Mouse (Mus musculus) midbrain, embryonic 16.5 days (tissue): ENCODE results near the gene Hdhd5. TPM values are rescaled to one million over a fixed set of nuclear protein-coding genes. Genes with fewer than 3 reads are reported as not detected.

ENCODE experiments used
- ATAC-seq: fragments of 200-750 bp; cut with Nextera tagmentation; 2 replicates; pipeline ENCODE4 v1.8.0; 2017; ENCODE audit warnings: moderate TSS enrichment
- H3K27ac ChIP-seq: fragments of 300-500 bp; sonication (generic); 2 replicates; pipeline ENCODE4 v1.5.1; 2014; ENCODE audit warnings: mild to moderate bottlenecking, low read length, mixed read lengths
- H3K27me3 ChIP-seq: fragments of 300-500 bp; sonication (generic); 2 replicates; pipeline ENCODE4 v1.6.1; 2014; ENCODE audit warnings: low read depth, low read length, mixed read lengths; ENCODE audit not compliant: control insufficient read depth, insufficient read depth
- H3K36me3 ChIP-seq: fragments of 300-500 bp; sonication (generic); 2 replicates; pipeline ENCODE4 v1.6.1; 2014; ENCODE audit warnings: mild to moderate bottlenecking, low read length, moderate library complexity, mixed read lengths; ENCODE audit not compliant: control insufficient read depth, insufficient read depth
- H3K4me1 ChIP-seq: fragments of 300-500 bp; sonication (generic); 2 replicates; pipeline ENCODE4 v1.6.1; 2014; ENCODE audit warnings: mild to moderate bottlenecking, low read length, mixed read lengths; ENCODE audit not compliant: control insufficient read depth, insufficient read depth
- H3K4me2 ChIP-seq: fragments of 300-500 bp; sonication (generic); 2 replicates; pipeline ENCODE4 v1.6.1; 2014; ENCODE audit warnings: mild to moderate bottlenecking, low read length, mixed read lengths
- H3K4me3 ChIP-seq: fragments of 300-500 bp; sonication (generic); 2 replicates; pipeline ENCODE4 v1.5.1; 2014; ENCODE audit warnings: low read depth, mild to moderate bottlenecking, low read length, moderate library complexity, mixed read lengths
- H3K9ac ChIP-seq: fragments of 300-500 bp; sonication (generic); 2 replicates; pipeline ENCODE4 v1.6.1; 2014; ENCODE audit warnings: low read depth, low read length, mixed read lengths
- H3K9me3 ChIP-seq: fragments of 300-500 bp; sonication (generic); replicated peaks from 2 replicates; pipeline ENCODE4 v1.6.1; 2014; ENCODE audit warnings: mild to moderate bottlenecking, low read length, mixed read lengths; ENCODE audit not compliant: control insufficient read depth, poor library complexity, severe bottlenecking
- WGBS: fragments of 180-500 bp; shearing (Covaris S2); extraction: QIAGEN DNeasy Blood & Tissue Kit; methylation state at CpG from one replicate; pipeline ENCODE4 v1.1.7; 2014; 5-methylcytosine and 5-hydroxymethylcytosine counted together
- polyA plus RNA-seq: library from polyadenylated mRNA; unstranded; fragments of >200 nt; fragmentation: Nextera tagmentation; extraction: Ambion mirVana; gene quantifications from 2 replicates; pipeline ENCODE4 v1.2.1, GENCODE M21; 2015

The Hdhd5 gene
- polyA plus RNA-seq, 1 experiment from 2014 or later = 15.0 TPM

DNA sequence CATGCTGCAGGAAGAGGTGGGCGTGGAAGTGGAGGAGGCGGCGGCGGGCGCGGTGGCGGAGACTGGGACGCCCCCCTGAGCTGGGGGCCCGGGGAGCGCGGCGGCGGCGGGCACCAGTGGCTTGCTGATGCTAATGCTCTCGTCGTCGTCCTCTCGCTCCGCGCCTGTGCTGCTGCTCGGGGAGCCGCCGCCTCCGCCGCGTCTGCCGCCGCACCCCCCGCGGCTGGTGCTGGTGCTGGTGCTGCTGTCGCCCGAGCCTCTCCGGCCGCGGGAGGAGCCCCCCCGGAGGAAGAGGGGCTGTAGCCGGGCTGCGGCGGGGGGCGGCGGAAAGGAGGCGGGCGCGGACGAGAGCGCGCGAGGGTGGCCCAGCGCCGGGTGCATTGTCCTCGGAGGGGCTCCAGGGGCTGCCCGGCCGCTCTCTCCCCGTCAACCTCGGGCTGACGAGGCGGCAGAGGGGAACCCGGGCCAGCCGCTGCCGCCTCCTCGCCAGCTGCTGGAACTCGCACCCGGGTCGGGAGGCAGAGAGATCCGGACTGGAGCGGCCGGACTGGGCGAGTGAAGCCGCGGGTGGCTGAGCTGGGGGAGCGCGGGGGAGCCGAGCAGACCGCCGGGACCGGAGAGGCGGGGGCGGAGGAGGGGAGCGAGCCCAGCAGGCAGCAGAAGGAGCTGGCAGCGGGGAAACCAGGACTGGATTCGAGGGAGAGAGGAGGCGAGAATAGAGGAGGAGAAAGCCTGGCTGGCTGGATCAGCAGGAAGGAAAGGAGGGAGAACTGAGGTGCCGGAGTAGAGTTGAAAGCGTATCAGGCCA is 37.5 kb downstream of the Hdhd5 start, which contains the start of gene Tmem121b:
Gene Tmem121b (minus strand): TSS at position 434 of the 808 bp plus-strand sequence.
- H3K9ac ChIP-seq = peak within 1 kb of the TSS; percentile 80
- no peaks in the 10 kb centered on the region for H3K36me3 ChIP-seq
- peaks cover 34% of the 10 kb centered on the region for H3K4me1 ChIP-seq
- ATAC-seq = peak; percentile 84
- WGBS = under 1% methylated on average over 61 of the region's 84 CpGs
- H3K9me3 ChIP-seq = no peaks in the 10 kb centered on the region
- peak within 1 kb of the TSS; percentile 77 for H3K4me2 ChIP-seq
- no peaks in the 10 kb centered on the region for H3K27me3 ChIP-seq
- H3K27ac ChIP-seq = peak within 1 kb of the TSS; percentile 96
- peak within 1 kb of the TSS; percentile 68 for H3K4me3 ChIP-seq

DNA sequence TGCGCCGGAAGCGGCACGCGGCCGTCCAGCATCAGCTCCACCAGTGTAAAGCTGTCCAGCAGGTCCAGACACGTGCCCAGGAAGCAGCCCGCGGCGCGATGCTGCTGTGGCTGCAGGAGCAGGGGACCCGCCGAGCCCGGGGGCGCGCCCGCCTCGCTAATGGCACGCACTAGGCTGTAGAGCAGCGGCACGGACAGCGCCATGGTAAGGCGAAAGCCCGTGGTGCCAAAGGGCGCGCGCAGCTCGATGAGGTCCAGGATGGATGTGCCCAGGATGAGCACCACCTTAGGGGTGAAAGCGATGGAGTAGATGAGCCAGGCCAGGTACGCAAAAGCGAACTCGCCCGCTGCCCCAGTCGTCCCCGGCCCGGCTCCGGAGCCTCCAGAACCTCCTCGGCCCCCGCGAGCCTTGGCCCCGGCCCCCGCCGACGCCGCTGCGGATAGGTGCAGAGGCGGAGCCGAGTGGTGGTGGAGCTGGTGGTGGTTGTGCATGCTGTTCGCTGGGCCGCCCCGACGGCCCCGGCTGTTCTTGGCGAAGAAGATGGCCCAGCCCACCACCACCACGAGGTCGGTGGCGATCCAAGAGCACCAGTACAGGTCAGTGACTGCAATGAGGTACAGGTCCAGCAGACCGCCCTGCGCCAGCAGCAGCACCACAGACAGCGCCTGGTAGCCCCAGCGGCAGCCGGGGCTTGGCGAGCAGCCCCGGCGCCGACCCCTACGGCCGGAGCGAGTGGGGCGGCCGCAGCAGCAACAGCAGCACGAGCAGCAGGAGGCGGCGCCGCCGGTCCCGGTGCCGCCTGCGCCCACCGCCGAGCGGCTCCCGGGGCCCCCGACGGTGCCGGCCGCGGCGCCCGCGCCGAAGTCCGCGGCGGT is 38.4 kb downstream of the Hdhd5 start:
- peaks cover 34% of the 10 kb centered on the region for H3K4me1 ChIP-seq
- 1% methylated on average over 94 of the region's 95 CpGs for WGBS
- peak; percentile 25 for ATAC-seq

DNA sequence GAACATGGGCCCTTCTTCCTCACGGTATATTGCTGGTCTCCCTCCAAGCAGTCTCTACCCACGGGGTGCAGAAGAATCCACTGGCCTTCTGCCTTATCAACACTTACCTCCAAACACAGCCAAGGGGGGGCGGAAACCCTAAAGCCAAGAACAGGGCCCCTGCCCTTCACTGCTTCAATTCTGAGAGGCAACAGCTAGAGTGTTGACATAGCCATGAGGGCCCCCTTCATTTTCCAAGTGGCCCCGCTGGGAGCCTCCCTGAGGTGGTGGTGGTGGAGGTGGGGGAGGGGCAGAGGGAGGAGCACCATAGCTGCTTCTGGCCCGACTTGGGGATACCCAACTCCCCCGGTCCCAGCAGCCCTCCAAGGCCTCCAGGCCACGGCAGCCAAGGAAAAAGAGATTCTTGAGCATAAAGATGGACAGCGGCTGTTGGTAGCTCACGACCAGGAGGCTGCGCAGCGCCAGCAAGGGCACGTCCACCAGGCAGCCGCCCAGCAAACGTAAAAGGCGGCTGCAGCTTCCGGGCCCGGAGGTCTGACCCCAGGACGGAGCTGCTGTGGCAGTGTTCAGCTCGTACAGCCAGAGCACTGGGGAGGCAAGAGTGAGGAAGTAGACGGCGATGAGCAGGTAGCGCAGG is 39.1 kb downstream of the Hdhd5 start:
- no peak overlapping the region for H3K27ac ChIP-seq

More for the DNA sequence above, 38.4 kb downstream of the Hdhd5 start:
- Histone ChIP-seq H3K27me3 (no peaks in the 10 kb centered on the region), H3K27ac (peak overlapping the region; percentile 96), H3K9me3 (no peaks in the 10 kb centered on the region), H3K4me3 (peak overlapping the region; percentile 68), H3K36me3 (no peaks in the 10 kb centered on the region), H3K9ac (peak overlapping the region; percentile 80), H3K4me2 (peak overlapping the region; percentile 77)

DNA sequence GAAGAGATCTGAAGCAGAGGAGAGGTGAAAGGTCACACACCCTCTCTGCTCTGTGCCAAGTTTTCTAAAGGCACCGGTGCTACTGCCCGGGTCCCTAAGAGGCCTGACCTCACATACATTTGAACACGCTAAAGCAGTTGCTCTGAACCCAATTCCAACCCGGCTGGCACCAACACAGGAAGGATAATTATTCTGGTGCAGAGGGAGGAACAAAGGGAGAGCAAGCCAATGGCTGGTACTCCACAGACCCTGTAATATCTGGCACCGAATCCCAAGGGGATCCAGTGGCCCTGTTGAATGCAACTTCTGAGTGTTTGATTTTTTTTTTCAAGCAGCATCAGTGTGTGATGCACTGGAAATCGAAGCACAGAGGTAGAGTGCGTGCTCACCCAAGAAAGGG is 40.1 kb downstream of the Hdhd5 start:
- 36% methylated on average over 7 of the region's 7 CpGs for WGBS
- Histone ChIP-seq H3K4me3 (peak overlapping the region; percentile 68), H3K27me3 (no peaks in the 10 kb centered on the region), H3K36me3 (no peaks in the 10 kb centered on the region), H3K9ac (peak overlapping the region; percentile 16), H3K4me1 (peaks cover 34% of the 10 kb centered on the region), H3K4me2 (peak overlapping the region; percentile 77), H3K27ac (no peak overlapping the region), H3K9me3 (no peaks in the 10 kb centered on the region)
- ATAC-seq = no peak

More for the DNA sequence above, 39.1 kb downstream of the Hdhd5 start:
- H3K4me2 ChIP-seq = peak overlapping the region; percentile 77
- peak overlapping the region; percentile 68 for H3K4me3 ChIP-seq
- 8% methylated on average over 22 of the region's 22 CpGs for WGBS
- H3K27me3 ChIP-seq = no peaks in the 10 kb centered on the region
- H3K4me1 ChIP-seq = peaks cover 34% of the 10 kb centered on the region
- H3K9ac ChIP-seq = peak overlapping the region; percentile 80
- no peaks in the 10 kb centered on the region for H3K36me3 ChIP-seq
- no peaks in the 10 kb centered on the region for H3K9me3 ChIP-seq
- ATAC-seq = no peak

DNA sequence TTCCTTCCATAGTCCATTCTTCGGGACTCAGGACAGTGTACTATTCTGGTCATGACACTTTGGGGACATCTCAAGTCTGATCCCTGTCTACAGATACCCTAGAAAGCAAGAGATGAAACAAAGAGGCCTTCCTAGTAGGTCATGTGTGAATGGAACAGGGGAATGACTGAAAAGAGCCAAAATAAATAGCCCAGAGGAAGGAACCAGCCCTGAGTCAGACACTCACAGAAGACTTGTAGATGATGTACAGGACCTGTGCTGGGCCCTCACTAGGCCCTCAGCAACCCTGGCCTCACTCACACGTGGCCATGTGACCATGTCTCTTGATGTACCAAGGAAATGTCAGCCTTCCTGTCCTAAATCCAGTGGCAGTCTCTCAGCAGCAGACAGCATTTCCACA is 41.7 kb downstream of the Hdhd5 start:
- peaks cover 32% of the 10 kb centered on the region for H3K4me1 ChIP-seq
- ATAC-seq = no peak
- H3K36me3 ChIP-seq = no peaks in the 10 kb centered on the region
- H3K9me3 ChIP-seq = no peaks in the 10 kb centered on the region
- no peak overlapping the region for H3K9ac ChIP-seq
- H3K27ac ChIP-seq = no peak overlapping the region
- no peaks in the 10 kb centered on the region for H3K27me3 ChIP-seq
- H3K4me2 ChIP-seq = no peak overlapping the region
- 77% methylated on average over 2 of the region's 2 CpGs for WGBS
- no peak overlapping the region for H3K4me3 ChIP-seq

DNA sequence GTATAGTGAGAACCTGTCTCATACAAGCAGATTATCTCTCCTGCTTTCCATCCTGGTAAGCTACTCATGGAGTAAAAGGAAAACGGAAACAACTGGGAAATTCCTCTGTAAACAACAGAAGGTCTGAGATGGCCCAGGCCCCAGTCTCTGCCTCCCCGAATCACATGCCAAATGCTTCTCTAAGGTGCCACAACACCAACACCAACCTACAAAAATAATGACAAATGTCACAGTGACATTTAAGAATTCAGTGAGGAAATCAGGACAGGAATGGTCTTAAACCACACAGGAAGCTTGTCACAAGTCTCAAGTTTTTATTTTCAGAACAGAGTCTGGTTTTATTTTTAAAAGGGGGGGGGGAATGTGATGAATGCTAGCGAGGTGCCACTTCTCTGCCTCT is 42.5 kb downstream of the Hdhd5 start:
- H3K27ac ChIP-seq = no peak overlapping the region
- no peak overlapping the region for H3K9ac ChIP-seq
- peaks cover 30% of the 10 kb centered on the region for H3K4me1 ChIP-seq
- H3K9me3 ChIP-seq = no peaks in the 10 kb centered on the region
- WGBS = 77% methylated on average over 3 of the region's 3 CpGs
- H3K36me3 ChIP-seq = no peaks in the 10 kb centered on the region
- no peak overlapping the region for H3K4me3 ChIP-seq
- no peak overlapping the region for H3K4me2 ChIP-seq
- no peaks in the 10 kb centered on the region for H3K27me3 ChIP-seq
- ATAC-seq = no peak

DNA sequence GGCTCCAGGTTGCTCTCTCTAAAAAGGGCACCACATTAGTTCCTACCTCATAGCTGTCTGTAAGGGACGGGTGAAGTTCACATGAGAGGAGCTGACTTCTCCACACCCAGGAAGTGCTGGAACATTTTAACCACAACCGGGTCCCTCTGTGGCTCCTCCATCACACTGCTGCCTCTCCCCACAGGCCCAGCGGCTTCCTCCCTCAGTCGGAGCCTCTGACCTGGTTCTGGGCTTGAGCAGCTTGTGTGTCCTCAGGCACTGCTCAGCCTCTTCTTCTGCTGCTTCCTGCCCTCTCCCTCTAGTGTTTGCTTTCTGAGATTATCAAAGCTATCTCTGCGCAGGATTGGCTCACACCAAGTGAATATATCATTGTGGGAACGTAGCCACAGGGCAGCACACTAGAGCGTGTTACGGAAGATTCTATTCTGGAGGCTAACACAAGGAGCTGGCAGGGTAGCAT is 45.0 kb downstream of the Hdhd5 start:
- no peak for ATAC-seq
- Histone ChIP-seq H3K9me3 (no peaks in the 10 kb centered on the region), H3K27me3 (no peaks in the 10 kb centered on the region), H3K4me3 (no peak overlapping the region), H3K27ac (no peak overlapping the region), H3K4me1 (peaks cover 15% of the 10 kb centered on the region), H3K4me2 (no peak overlapping the region), H3K36me3 (no peaks in the 10 kb centered on the region), H3K9ac (no peak overlapping the region)
- WGBS = 61% methylated on average over 8 of the region's 8 CpGs

DNA sequence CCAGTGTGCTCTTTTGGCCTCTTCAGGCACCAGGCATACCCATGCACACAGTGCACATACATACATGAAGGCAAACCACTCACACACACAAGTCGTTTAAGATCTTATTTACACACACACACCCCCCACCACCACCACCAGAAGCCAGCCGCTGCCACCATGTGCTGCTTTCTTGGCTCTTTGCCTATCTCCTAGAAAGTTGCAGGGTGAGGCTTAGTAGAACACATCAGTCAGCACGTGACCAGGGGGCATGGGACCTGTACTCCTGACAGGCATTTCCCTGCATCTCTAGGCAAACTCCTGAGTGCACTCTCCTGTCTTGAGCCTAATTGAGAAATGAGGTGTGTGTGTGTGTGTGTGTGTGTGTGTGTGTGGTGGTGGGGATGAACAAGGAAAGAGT is 46.1 kb downstream of the Hdhd5 start:
- no peak overlapping the region for H3K4me3 ChIP-seq
- no peak for ATAC-seq
- H3K4me2 ChIP-seq = no peak overlapping the region
- H3K27me3 ChIP-seq = no peaks in the 10 kb centered on the region
- no peak overlapping the region for H3K27ac ChIP-seq
- no peak overlapping the region for H3K9ac ChIP-seq
- H3K9me3 ChIP-seq = no peaks in the 10 kb centered on the region
- no peaks in the 10 kb centered on the region for H3K36me3 ChIP-seq
- 78% methylated on average over 3 of the region's 3 CpGs for WGBS
- H3K4me1 ChIP-seq = peaks cover 7% of the 10 kb centered on the region; the same call in 1 of the 2 replicates
